Mouse (Mus musculus) layer of hippocampus, adult 11-12 months (tissue): ENCODE results near the gene Bend6.
A peak's percentile ranks its signal among the peaks of the same experiment; 100 is the strongest.
"Not testable (repeated sequence)": the region's sequence is repeated elsewhere in the genome, so short reads cannot be mapped to it uniquely, and the experiment has no call there.

ENCODE experiments used
- DNase-seq: peaks from one replicate; pipeline ENCODE4 v3.0.0; 2022; ENCODE audit warnings: low spot score

Gene Bend6

GRCm38 (mm10) chr1:33906927-33907326 is 689 bp downstream of the Bend6 start:
- DNase-seq = peak; percentile 17

- DNase-seq = no peak
These were observed 1.4 kb downstream of the Bend6 start for GRCm38 (mm10) chr1:33906216-33906615.

GRCm38 (mm10) chr1:33903587-33903986 is 4.0 kb downstream of the Bend6 start:
- DNase-seq = peak; percentile 16

GRCm38 (mm10) chr1:33900175-33900574 is 7.4 kb downstream of the Bend6 start:
- DNase-seq = no peak

- DNase-seq = no peak
These were observed 9.2 kb downstream of the Bend6 start for GRCm38 (mm10) chr1:33898373-33898772.

- DNase-seq = no peak
These were observed 10.2 kb downstream of the Bend6 start for GRCm38 (mm10) chr1:33897426-33897825.

GRCm38 (mm10) chr1:33896666-33897065 is 10.9 kb downstream of the Bend6 start:
- no peak for DNase-seq

- DNase-seq = no peak
These were observed 11.5 kb downstream of the Bend6 start for GRCm38 (mm10) chr1:33896116-33896515.

- DNase-seq = peak; percentile 58
These were observed 14.8 kb downstream of the Bend6 start for GRCm38 (mm10) chr1:33892784-33893183.

GRCm38 (mm10) chr1:33883102-33883839 is 24.3 kb downstream of the Bend6 start:
- peak; percentile 49 for DNase-seq

- no peak for DNase-seq
These were observed 29.4 kb downstream of the Bend6 start for GRCm38 (mm10) chr1:33878170-33878569.

GRCm38 (mm10) chr1:33876416-33876815 is 31.2 kb downstream of the Bend6 start:
- DNase-seq = no peak

- DNase-seq = peak; percentile 21
These were observed 31.9 kb downstream of the Bend6 start for GRCm38 (mm10) chr1:33875691-33876090.

GRCm38 (mm10) chr1:33873561-33873960 is 34.1 kb downstream of the Bend6 start:
- DNase-seq = no peak

- no peak for DNase-seq
These were observed 38.2 kb downstream of the Bend6 start for GRCm38 (mm10) chr1:33869437-33869836.

- no peak for DNase-seq
These were observed 38.6 kb downstream of the Bend6 start for GRCm38 (mm10) chr1:33869031-33869430.

- DNase-seq = no peak
These were observed 60.8 kb downstream of the Bend6 start for GRCm38 (mm10) chr1:33846807-33847206.

GRCm38 (mm10) chr1:33843823-33844222 is 63.8 kb downstream of the Bend6 start:
- no peak for DNase-seq

- not testable (repeated sequence) for DNase-seq
These were observed 68.7 kb downstream of the Bend6 start for GRCm38 (mm10) chr1:33838952-33839351.

GRCm38 (mm10) chr1:33830586-33830985 is 77.0 kb downstream of the Bend6 start:
- no peak for DNase-seq

- DNase-seq = no peak
These were observed 89.7 kb downstream of the Bend6 start for GRCm38 (mm10) chr1:33817931-33818330.

- DNase-seq = peak; percentile 89
These were observed 93.5 kb downstream of the Bend6 start, which contains the start of gene Zfp451 for GRCm38 (mm10) chr1:33813868-33814794. TSS of gene Zfp451 (minus strand) at chr1:33814595.

GRCm38 (mm10) chr1:33813495-33813867 is 94.1 kb downstream of the Bend6 start:
- no peak for DNase-seq
